Mouse (Mus musculus): ENCODE results near the gene Gm498. TPM values are rescaled to one million over a fixed set of nuclear protein-coding genes. Genes with fewer than 3 reads are reported as not detected.

Gene Gm498
- not detected for polyA plus RNA-seq (2021)

DNA sequence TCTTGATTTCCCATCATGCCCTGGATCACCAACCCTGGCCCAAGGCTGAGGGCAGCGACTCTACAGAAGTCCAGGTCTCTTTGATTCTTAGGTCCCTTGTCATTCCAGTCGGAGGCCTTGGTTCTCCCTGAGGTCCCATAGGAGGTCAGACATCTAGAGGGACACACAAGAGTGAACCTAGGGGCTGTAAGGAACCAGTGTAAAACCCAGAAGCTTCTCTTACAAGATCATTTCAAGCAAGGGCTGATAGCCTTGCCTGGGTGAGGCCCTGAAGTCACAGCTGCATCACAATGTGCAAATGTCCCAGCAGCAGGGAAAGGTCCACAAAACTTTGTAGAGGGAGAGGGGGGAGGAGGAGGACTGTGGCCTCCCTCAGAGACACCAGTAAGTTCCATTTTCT, at the start of gene Gm498:
TSS of gene Gm498 (plus strand) at position 301 of the 400 bp plus-strand sequence.
- in situ Hi-C loops (cut with MboI; ENCODE audit: low pct_unique_long_range_greater_than_20kb): no loop called here
- no peak for TF ChIP-seq CTCF (IDR thresholded peaks at IDR 0.05)
- no peak for ATAC-seq

DNA sequence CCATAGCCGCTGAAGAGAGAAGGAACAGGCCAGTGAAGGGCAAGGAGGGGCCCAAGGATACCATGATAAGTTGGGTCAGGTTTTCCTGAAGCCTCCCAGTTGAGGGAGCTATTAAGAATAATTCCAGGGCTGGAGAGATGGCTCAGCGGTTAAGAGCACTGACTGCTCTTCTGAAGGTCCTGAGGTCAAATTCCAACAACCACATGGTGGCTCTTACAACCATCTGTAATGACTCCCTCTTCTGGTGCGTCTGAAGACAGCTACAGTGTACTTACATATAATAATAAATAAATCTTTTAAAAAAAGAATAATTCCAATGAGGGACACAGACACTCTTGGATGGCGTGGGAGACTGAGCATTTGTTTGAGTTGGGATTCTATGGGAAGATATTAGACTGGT, 47.4 kb upstream of the Gm498 start:
- no peak for TF ChIP-seq CTCF (IDR thresholded peaks at IDR 0.05)
- in situ Hi-C loops (cut with MboI; ENCODE audit: low pct_unique_long_range_greater_than_20kb): no loop called here
- CTCF ChIA-PET: interaction anchor here (1.1 kb wide), 1 partner anchor 71 kb away, joined by 3 read pairs; no protein-coding TSS in a partner anchor
- H3K27me3 ChIP-seq: no peaks in the 10 kb centered on the region
- DNase-seq (ENCODE audit: low read depth, low spot score): no peak
- POLR2A ChIA-PET: no interaction called here
- no peak for ATAC-seq

More for the DNA sequence above, at the start of gene Gm498:
- DNase-seq (ENCODE audit: low read depth, low spot score): no peak
- ChIA-PET POLR2A (no interaction called here), CTCF (no interaction called here)
- no peaks in the 10 kb centered on the region for H3K27me3 ChIP-seq

DNA sequence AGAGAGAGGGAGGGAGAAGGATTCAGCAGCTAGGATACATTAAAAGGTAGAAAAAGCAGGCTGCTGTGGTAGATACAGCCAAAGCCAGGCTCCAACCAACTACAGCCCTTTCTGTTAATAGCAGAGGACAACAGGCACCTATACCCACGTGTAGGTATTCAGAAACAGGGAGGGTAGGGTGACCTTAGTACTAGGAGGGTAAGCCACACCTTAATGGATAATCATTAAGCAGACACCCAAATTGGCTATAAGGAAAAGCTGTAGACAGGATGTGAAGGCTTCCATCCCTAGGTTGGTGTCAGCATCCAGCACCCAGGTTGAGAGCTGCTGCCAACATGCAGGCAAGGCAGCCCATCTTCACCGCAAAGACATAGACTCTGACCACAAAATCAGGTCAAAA, 45.4 kb upstream of the Gm498 start:
- H3K27me3 ChIP-seq: no peaks in the 10 kb centered on the region
- POLR2A ChIA-PET: interaction anchor here (1.5 kb wide), 1 partner anchor 35 kb away, joined by 3 read pairs; no protein-coding TSS in a partner anchor
- CTCF ChIA-PET: interaction anchor here (1.1 to 1.9 kb wide), 4 partner anchors 11 to 36 kb away, joined by 4 to 12 read pairs (median 4); partner anchors contain the start of gene Mrgpre
- in situ Hi-C loops (cut with MboI; ENCODE audit: low pct_unique_long_range_greater_than_20kb): loop anchor here (5.0 kb wide), 1 partner anchor 86 kb away; no protein-coding TSS in a partner anchor
- no peak for TF ChIP-seq CTCF (IDR thresholded peaks at IDR 0.05)
- ATAC-seq (no peak), DNase-seq (ENCODE audit: low read depth, low spot score) (no peak)

DNA sequence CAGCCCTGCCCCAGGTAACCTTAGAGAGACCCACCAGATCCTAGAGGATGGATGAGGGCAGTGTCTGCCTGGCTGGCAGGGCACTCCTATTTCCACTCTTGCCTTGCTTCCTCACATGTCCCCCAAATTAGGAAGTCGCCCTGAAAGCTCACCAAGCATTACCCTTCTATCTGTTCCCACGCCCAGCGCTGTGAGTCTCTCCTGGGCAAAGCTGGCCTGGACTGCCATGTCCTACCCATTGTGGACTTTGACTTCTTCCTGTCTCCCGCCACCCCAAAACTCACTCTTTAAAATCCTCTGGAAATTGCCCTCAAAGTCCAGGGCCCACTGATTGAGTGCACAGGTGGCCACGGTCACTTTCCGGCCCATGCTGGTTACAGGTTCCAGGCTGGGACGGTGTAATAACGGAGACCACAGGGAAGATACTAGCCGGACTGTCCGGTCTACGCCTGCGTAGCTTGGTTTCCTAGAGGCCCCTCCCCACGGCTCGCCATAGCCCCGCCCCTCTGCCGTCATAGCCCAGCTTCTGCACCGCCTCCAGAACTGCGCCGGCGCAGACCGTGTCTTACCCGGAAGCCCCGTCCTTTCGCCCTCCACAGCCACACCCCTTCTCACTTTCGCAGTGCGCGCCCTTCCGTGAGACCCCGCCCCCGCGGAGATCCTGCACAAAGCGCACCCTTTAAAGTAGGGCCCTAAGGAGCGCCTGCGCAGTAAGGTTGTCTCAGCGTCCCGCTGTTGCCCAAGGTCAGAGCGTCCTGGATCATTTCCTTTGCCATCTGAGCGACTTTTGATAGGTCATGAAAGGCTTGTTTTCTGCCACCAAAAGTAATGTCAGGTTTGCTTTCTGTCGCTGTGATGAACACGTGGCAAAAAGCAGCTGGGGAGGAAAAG, 44.0 kb upstream of the Gm498 start, which contains the start of the genes Nadsyn1 and Dhcr7:
TSS of gene Nadsyn1 (minus strand) at position 475 of the 891 bp plus-strand sequence.
TSS of gene Dhcr7 (plus strand) at position 771 of the 891 bp plus-strand sequence.
- POLR2A ChIA-PET: interaction anchor here (0.6 to 1.5 kb wide), 5 partner anchors 20 to 191 kb away, joined by 3 read pairs; no protein-coding TSS in a partner anchor
- in situ Hi-C loops (cut with MboI; ENCODE audit: low pct_unique_long_range_greater_than_20kb): loop anchor here (5.0 kb wide), 1 partner anchor 85 kb away; no protein-coding TSS in a partner anchor
- ATAC-seq (peak; percentile 90), DNase-seq (ENCODE audit: low read depth, low spot score) (peak; percentile 82)
- no peaks in the 10 kb centered on the region for H3K27me3 ChIP-seq
- no peak for TF ChIP-seq CTCF (IDR thresholded peaks at IDR 0.05)
- CTCF ChIA-PET: interaction anchor here (1.3 kb wide), 1 partner anchor 13 kb away, joined by 5 read pairs; no protein-coding TSS in a partner anchor

DNA sequence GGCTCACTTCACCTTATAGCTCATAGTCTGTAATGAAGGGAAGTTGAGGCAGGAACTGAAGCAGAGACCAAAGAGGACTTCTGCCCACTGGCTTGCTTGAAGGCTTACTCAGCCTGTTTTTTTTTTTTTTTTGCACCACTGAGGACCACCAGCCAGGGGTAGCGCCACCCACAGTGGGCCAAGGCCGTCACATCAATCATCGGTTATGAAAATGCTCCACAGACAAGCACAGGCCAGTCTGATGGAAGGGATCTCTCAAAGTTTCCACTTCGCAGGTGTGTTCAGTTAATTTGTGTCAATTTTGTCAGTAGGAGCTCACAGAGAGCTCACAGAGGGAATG, 43.4 kb upstream of the Gm498 start:
- in situ Hi-C loops (cut with MboI; ENCODE audit: low pct_unique_long_range_greater_than_20kb): loop anchor here (5.0 kb wide), 1 partner anchor 84 kb away; no protein-coding TSS in a partner anchor
- ATAC-seq (no peak), DNase-seq (ENCODE audit: low read depth, low spot score) (no peak)
- H3K27me3 ChIP-seq: no peaks in the 10 kb centered on the region
- POLR2A ChIA-PET: interaction anchor here (0.7 to 0.9 kb wide), 4 partner anchors 20 to 190 kb away, joined by 3 read pairs; no protein-coding TSS in a partner anchor
- no peak for TF ChIP-seq CTCF (IDR thresholded peaks at IDR 0.05)
- CTCF ChIA-PET: no interaction called here

DNA sequence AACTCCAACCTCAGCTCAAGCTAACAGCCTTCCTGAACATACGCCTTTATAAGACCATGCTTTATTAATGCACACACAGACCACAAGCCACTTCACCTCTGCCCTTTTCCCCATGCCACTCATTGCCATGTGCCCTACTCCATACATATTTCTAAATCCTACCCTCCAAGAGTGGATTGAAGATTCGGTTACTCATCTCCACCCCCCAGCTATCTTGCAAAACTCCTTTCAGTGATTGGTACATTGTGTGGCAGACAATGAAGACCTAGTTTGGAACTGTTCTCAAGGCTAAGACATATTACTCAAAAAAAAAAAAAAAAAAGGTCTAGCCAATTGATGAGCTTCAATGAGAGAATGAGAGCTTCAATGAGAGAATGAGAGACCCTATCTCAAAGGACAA, 39.7 kb upstream of the Gm498 start:
- TF ChIP-seq CTCF (IDR thresholded peaks at IDR 0.05): no peak
- DNase-seq (ENCODE audit: low read depth, low spot score): no peak
- in situ Hi-C loops (cut with MboI; ENCODE audit: low pct_unique_long_range_greater_than_20kb): no loop called here
- CTCF ChIA-PET: interaction anchor here (1.0 to 1.4 kb wide), 3 partner anchors 65 to 245 kb away, joined by 3 to 4 read pairs (median 3); no protein-coding TSS in a partner anchor
- ATAC-seq: no peak
- no peaks in the 10 kb centered on the region for H3K27me3 ChIP-seq
- POLR2A ChIA-PET: no interaction called here

DNA sequence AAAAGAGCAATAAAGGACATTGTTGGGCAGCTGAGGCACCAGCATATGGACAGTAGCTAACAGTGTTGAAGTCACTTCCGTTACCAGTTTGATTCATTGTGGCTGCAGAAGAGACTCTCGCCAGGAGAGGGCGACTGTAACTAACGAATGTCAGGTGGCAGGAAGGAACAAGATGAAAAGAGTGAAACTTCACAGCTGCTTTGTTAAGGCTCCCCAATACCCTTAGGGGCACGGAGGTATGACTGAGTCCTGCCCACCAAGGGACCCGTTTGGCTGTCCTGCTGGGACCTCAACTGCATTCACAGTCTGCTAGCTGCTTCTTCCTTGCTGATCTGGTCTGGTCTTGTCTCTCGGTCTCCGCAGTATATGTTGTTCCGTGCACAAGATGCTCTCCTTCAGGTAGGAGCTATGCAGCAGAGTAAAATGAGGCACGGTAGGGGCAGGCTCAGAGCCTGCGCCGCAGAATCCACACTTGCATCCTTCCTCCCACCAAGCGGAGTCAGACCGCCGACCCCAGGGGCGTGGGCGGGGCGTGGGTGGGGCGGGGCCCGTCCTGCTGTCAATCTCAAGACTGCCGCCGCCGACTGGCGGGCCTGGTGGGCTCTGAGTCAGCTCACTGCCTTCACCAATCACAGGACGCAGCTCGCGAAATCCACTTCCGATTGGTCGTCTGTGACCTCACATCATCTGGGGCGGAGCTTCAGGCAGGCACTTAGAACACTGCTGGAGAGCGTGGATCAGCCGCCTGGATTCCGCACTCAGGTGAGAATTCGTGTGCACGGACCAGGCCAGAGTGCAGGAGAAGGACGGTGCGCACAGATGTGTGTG, 36.9 kb upstream of the Gm498 start:
- H3K27me3 ChIP-seq: no peaks in the 10 kb centered on the region
- ChIA-PET POLR2A (interaction anchor here (1.2 kb wide), 2 partner anchors 13 to 44 kb away, joined by 5 read pairs; no protein-coding TSS in a partner anchor), CTCF (interaction anchor here (0.8 to 1.6 kb wide), 15 partner anchors 10 to 249 kb away, joined by 3 to 22 read pairs (median 4); no protein-coding TSS in a partner anchor)
- ATAC-seq: peak; percentile 97
- peak; percentile 94 for TF ChIP-seq CTCF (IDR thresholded peaks at IDR 0.05)
- DNase-seq (ENCODE audit: low read depth, low spot score): peak; percentile 83
- in situ Hi-C loops (cut with MboI; ENCODE audit: low pct_unique_long_range_greater_than_20kb): loop anchor here (10.0 kb wide), 3 partner anchors 145 to 585 kb away; no protein-coding TSS in a partner anchor

DNA sequence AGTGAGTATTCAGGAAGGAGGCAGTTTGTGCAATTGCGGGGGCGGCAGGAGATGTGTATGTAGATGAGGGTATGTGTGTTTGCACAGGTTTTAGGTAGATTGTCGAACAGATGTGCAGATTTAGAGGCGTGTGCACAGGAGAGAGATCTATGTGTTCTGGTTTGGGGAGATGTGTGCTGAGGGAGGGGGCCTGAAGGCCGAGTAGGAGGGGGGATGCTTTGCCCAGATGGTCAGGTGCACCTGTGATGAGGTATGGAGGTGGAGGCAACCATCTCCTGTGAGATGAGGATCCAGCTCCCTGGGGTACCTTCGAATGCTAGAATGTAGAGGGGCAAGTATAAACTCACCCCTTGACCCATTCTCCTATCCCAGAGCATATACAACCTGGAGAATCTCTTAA, 36.2 kb upstream of the Gm498 start:
- H3K27me3 ChIP-seq: no peaks in the 10 kb centered on the region
- no peak for TF ChIP-seq CTCF (IDR thresholded peaks at IDR 0.05)
- DNase-seq (ENCODE audit: low read depth, low spot score) (no peak), ATAC-seq (no peak)
- ChIA-PET POLR2A (interaction anchor here (1.2 kb wide), 2 partner anchors 12 to 45 kb away, joined by 5 read pairs; no protein-coding TSS in a partner anchor), CTCF (interaction anchor here (0.9 to 1.6 kb wide), 10 partner anchors 10 to 248 kb away, joined by 3 to 22 read pairs (median 4); no protein-coding TSS in a partner anchor)
- in situ Hi-C loops (cut with MboI; ENCODE audit: low pct_unique_long_range_greater_than_20kb): loop anchor here (10.0 kb wide), 3 partner anchors 144 to 584 kb away; no protein-coding TSS in a partner anchor

DNA sequence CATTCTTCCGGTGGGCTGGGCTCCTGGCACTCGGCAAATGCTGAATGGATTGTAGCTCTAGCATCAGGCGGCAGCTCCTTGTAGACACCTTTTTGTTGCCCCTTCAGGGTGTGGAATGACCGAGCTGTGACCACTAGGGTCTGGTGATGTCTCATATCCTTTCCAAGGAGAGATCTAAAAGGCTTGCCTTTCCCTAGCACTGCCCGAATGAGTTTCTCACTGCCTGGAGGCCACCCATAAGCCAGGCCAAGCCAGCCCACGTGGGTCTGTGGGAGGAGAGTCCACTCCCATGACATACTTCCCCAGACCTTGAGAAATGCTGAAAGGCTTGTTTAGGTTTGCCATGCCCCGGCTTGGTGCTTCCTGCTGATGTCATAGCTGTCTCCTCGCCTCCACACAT, 34.4 kb upstream of the Gm498 start:
- in situ Hi-C loops (cut with MboI; ENCODE audit: low pct_unique_long_range_greater_than_20kb): loop anchor here (10.0 kb wide), 3 partner anchors 143 to 583 kb away; no protein-coding TSS in a partner anchor
- no peak for ATAC-seq

More for the DNA sequence above, 34.4 kb upstream of the Gm498 start:
- DNase-seq (ENCODE audit: low read depth, low spot score): no peak
- ChIA-PET CTCF (interaction anchor here (0.9 kb wide), 1 partner anchor 11 kb away, joined by 4 read pairs; no protein-coding TSS in a partner anchor), POLR2A (no interaction called here)
- H3K27me3 ChIP-seq: no peaks in the 10 kb centered on the region
- no peak for TF ChIP-seq CTCF (IDR thresholded peaks at IDR 0.05)
